ENCODE assay signal across 32 mouse cellular contexts in genomic region chr8:45269056-45269455, GRCm38 (mm10). TPM values are rescaled to one million over a fixed set of nuclear protein-coding genes. Genes with fewer than 3 reads are reported as not detected.
A peak's percentile ranks its signal among the peaks of the same experiment; 100 is the strongest.
DNase-seq lines count a peak whose midpoint lies in the region; ATAC-seq and TF ChIP-seq lines count a peak whose summit lies in the region.
"Had no signal": no experiment of that assay in that cellular context is flagged by ENCODE, and none has a peak within 500 bp of the region (broad histone marks: within the 10 kb centered on the region; RNA-seq: fewer than 3 reads in every experiment).

No protein-coding gene starts in this region.

- H3K4me3 ChIP-seq in liver, adult 2 months (ENCODE audit: insufficient read depth, low read depth, low read length), result no peak overlapping the region
- H3K4me3 ChIP-seq in liver, embryonic 11.5 days (ENCODE audit: low read depth, low read length), result no peak overlapping the region
- H3K4me3 ChIP-seq in lung, adult 2 months (replicated peaks; ENCODE audit: extremely low read depth, low read depth, low read length), result no peak overlapping the region
- no peak overlapping the region for H3K4me3 ChIP-seq in heart, embryonic 10.5 days
- H3K4me3 ChIP-seq: embryonic facial prominence, embryonic 12.5 days; embryonic facial prominence, embryonic 15.5 days; gastrocnemius, adult 2 months; heart, embryonic 12.5 days; heart, embryonic 15.5 days; hindbrain, embryonic 10.5 days; hindbrain, embryonic 13.5 days had no signal

- H3K27ac ChIP-seq in liver, adult 2 months (replicated peaks; ENCODE audit: insufficient read depth, low read depth, low read length), result 0 out of 2 replicates have a peak overlapping the region, but pooled peaks have one; percentile 9
- no peak overlapping the region for H3K27ac ChIP-seq in liver, embryonic 11.5 days (ENCODE audit: low read depth, low read length)
- no peak overlapping the region for H3K27ac ChIP-seq in heart, embryonic 10.5 days
- H3K27ac ChIP-seq: embryonic facial prominence, embryonic 12.5 days; embryonic facial prominence, embryonic 15.5 days; gastrocnemius, adult 2 months; heart, embryonic 15.5 days; hindbrain, embryonic 10.5 days; hindbrain, embryonic 13.5 days had no signal

- no peaks in the 10 kb centered on the region for H3K9me3 ChIP-seq in liver, embryonic 11.5 days (ENCODE audit: control insufficient read depth, low read length)
- H3K9me3 ChIP-seq in heart, embryonic 10.5 days, result no peaks in the 10 kb centered on the region
- H3K9me3 ChIP-seq: embryonic facial prominence, embryonic 12.5 days; embryonic facial prominence, embryonic 15.5 days; heart, embryonic 15.5 days had no signal

- TF ChIP-seq POLR2A in liver, adult 2 months (IDR thresholded peaks at IDR 0.05; ENCODE audit: extremely low read depth, insufficient read depth, low read length), result no peak
- no peak for TF ChIP-seq POLR2A in lung, adult 2 months (IDR thresholded peaks at IDR 0.05; ENCODE audit: borderline replicate concordance, extremely low read depth, low read depth, low read length)

- peaks cover 31% of the 10 kb centered on the region for H3K4me1 ChIP-seq in liver, adult 2 months (ENCODE audit: control insufficient read depth, insufficient read depth, low read length)
- H3K4me1 ChIP-seq in liver, embryonic 11.5 days (replicated peaks; ENCODE audit: control insufficient read depth, insufficient read depth, low read length), result no peaks in the 10 kb centered on the region
- H3K4me1 ChIP-seq in lung, adult 2 months (ENCODE audit: control insufficient read depth, insufficient read depth, low read length), result no peaks in the 10 kb centered on the region
- no peaks in the 10 kb centered on the region for H3K4me1 ChIP-seq in heart, embryonic 10.5 days
- H3K4me1 ChIP-seq: embryonic facial prominence, embryonic 12.5 days; embryonic facial prominence, embryonic 15.5 days; heart, embryonic 12.5 days; hindbrain, embryonic 10.5 days; hindbrain, embryonic 13.5 days had no signal

- no peaks in the 10 kb centered on the region for H3K79me2 ChIP-seq in liver, adult 2 months (ENCODE audit: control insufficient read depth, insufficient read depth, low read length)

- H3K4me2 ChIP-seq in liver, embryonic 11.5 days, result no peak overlapping the region
- H3K4me2 ChIP-seq: embryonic facial prominence, embryonic 12.5 days; embryonic facial prominence, embryonic 15.5 days; heart, embryonic 12.5 days; heart, embryonic 15.5 days; hindbrain, embryonic 13.5 days had no signal

- H3K36me3 ChIP-seq in liver, adult 2 months (ENCODE audit: control insufficient read depth, insufficient read depth, low read length), result peaks cover 37% of the 10 kb centered on the region
- no peaks in the 10 kb centered on the region for H3K36me3 ChIP-seq in liver, embryonic 11.5 days (ENCODE audit: control insufficient read depth, insufficient read depth, low read length)
- H3K36me3 ChIP-seq in heart, embryonic 10.5 days, result no peaks in the 10 kb centered on the region
- H3K36me3 ChIP-seq: embryonic facial prominence, embryonic 12.5 days; embryonic facial prominence, embryonic 15.5 days; heart, embryonic 12.5 days; heart, embryonic 15.5 days; hindbrain, embryonic 10.5 days; hindbrain, embryonic 13.5 days had no signal

- no peak overlapping the region for H3K9ac ChIP-seq in liver, adult 2 months (ENCODE audit: low read depth, low read length)
- no peak overlapping the region for H3K9ac ChIP-seq in liver, embryonic 11.5 days (ENCODE audit: low read depth, low read length)
- H3K9ac ChIP-seq: embryonic facial prominence, embryonic 12.5 days; embryonic facial prominence, embryonic 15.5 days; forebrain, postnatal 0 days; heart, embryonic 12.5 days; heart, embryonic 15.5 days; hindbrain, embryonic 13.5 days had no signal

- no peak for ATAC-seq in liver, embryonic 11.5 days (replicated peaks; ENCODE audit: low FRiP score)
- ATAC-seq: activated CD4-positive, CD25-positive, alpha-beta regulatory T cell, adult 4 months; CD4-positive, CD25-positive, alpha-beta regulatory T cell, adult 4 months; forebrain, embryonic 14.5 days; forebrain, postnatal 0 days; hindbrain, embryonic 16.5 days had no signal

- no peaks in the 10 kb centered on the region for H3K27me3 ChIP-seq in liver, adult 2 months (ENCODE audit: control insufficient read depth, insufficient read depth, low read length)
- no peaks in the 10 kb centered on the region for H3K27me3 ChIP-seq in liver, embryonic 11.5 days (replicated peaks; ENCODE audit: control insufficient read depth, insufficient read depth, low read length)
- H3K27me3 ChIP-seq in heart, embryonic 10.5 days (ENCODE audit: insufficient read depth, poor library complexity, severe bottlenecking), result no peaks in the 10 kb centered on the region
- H3K27me3 ChIP-seq: embryonic facial prominence, embryonic 12.5 days; embryonic facial prominence, embryonic 15.5 days; heart, embryonic 12.5 days; heart, embryonic 15.5 days; hindbrain, embryonic 13.5 days had no signal

- peak; percentile 81 for DNase-seq in liver, adult 2 months (ENCODE audit: extremely low read depth, low read depth, low spot score)
- DNase-seq in liver, embryonic 11.5 days (ENCODE audit: low spot score), result no peak
- DNase-seq in lung, postnatal 14 days, result peak; percentile 10
- DNase-seq in lung, adult 2 months, result no peak
- DNase-seq in adipocyte (ENCODE audit: low spot score), result peak; percentile 41
- DNase-seq in heart, embryonic 10.5 days (ENCODE audit: low spot score), result no peak
- DNase-seq: cerebellum, adult 11 months; cerebellum, adult 2 months; cerebellum, adult 9-11 months; forebrain, postnatal 0 days; gastrocnemius, adult 2 months; gastrocnemius, postnatal 14 days; heart, adult 11 months; heart, postnatal 10 days; heart, postnatal 36 days had no signal

- no peak for TF ChIP-seq CTCF in liver, adult 2 months (IDR thresholded peaks at IDR 0.05; ENCODE audit: low read depth, low read length)
- TF ChIP-seq CTCF in lung, adult 2 months (IDR thresholded peaks at IDR 0.05; ENCODE audit: insufficient read depth, low read length), result no peak

RNA-seq across cellular contexts. Expression of gene F11, which starts 7.2 kb away (rescaled TPM):
- 80.9 and 92.1 TPM in 2 replicates for total RNA-seq in liver, adult 2 months (2014; rRNA removed)
- polyA plus RNA-seq in liver, adult 2 months (2012; rRNA removed), result 21.6 and 26.1 TPM in 2 replicates
- polyA plus RNA-seq in liver, embryonic 11.5 days (2014; fragmentation: Nextera tagmentation; extraction: Ambion mirVana), result 1.6 and 2.4 TPM in 2 replicates
- polyA plus RNA-seq in lung, adult 2 months (2012; rRNA removed), result 0.05 and 0.29 TPM in 2 replicates
- not detected in 2 replicates for polyA plus RNA-seq in heart, embryonic 10.5 days (2016; fragmentation: Nextera tagmentation; extraction: Ambion mirVana)
- total RNA-seq: adrenal gland, adult 18-20 months; common myeloid progenitor, adult 5-6 weeks; forebrain, postnatal 0 days; gastrocnemius, adult 2 months; gastrocnemius, postnatal 14 days; heart, adult 8-10 months; heart, postnatal 10 days; heart, postnatal 36 days had no signal
- polyA plus RNA-seq: activated CD4-positive, CD25-positive, alpha-beta regulatory T cell, adult 4 months; C2C12; CD4-positive, CD25-positive, alpha-beta regulatory T cell, adult 4 months; cerebellum, adult 2 months; embryonic facial prominence, embryonic 12.5 days; embryonic facial prominence, embryonic 15.5 days; forebrain, embryonic 11.5 days; forebrain, embryonic 14.5 days; forebrain, postnatal 0 days; frontal cortex, adult 2 months; heart, embryonic 12.5 days; heart, embryonic 15.5 days; hindbrain, embryonic 10.5 days; hindbrain, embryonic 13.5 days; hindbrain, embryonic 16.5 days had no signal

RNA-seq across cellular contexts. Expression of gene Klkb1, which starts 25.6 kb away (rescaled TPM):
- 205 and 206 TPM in 2 replicates for total RNA-seq in liver, adult 2 months (2014; rRNA removed)
- 62.6 and 67.7 TPM in 2 replicates for polyA plus RNA-seq in liver, adult 2 months (2012; rRNA removed)
- polyA plus RNA-seq in liver, embryonic 11.5 days (2014; fragmentation: Nextera tagmentation; extraction: Ambion mirVana), result 0.35 and 0.41 TPM in 2 replicates
- polyA plus RNA-seq in lung, adult 2 months (2012; rRNA removed), result 0.16 and 0.19 TPM in 2 replicates
- polyA plus RNA-seq in heart, embryonic 10.5 days (2016; fragmentation: Nextera tagmentation; extraction: Ambion mirVana), result not detected in 2 replicates
- total RNA-seq: adrenal gland, adult 18-20 months; common myeloid progenitor, adult 5-6 weeks; gastrocnemius, adult 2 months; gastrocnemius, postnatal 14 days; heart, adult 8-10 months; heart, postnatal 10 days; heart, postnatal 36 days had no signal
- polyA plus RNA-seq: C2C12; forebrain, embryonic 11.5 days; forebrain, embryonic 14.5 days; heart, embryonic 12.5 days; heart, embryonic 15.5 days; hindbrain, embryonic 10.5 days; hindbrain, embryonic 13.5 days had no signal

RNA-seq across cellular contexts. Expression of gene Gm45753, which starts 39.2 kb away (rescaled TPM):
- 0.37 and 1.3 TPM in 2 replicates for total RNA-seq in liver, adult 2 months (2014; rRNA removed)
- polyA plus RNA-seq in liver, adult 2 months (2012; rRNA removed), result 0.21 and 0.24 TPM in 2 replicates
- 0.78 and 0.89 TPM in 2 replicates for polyA plus RNA-seq in liver, embryonic 11.5 days (2014; fragmentation: Nextera tagmentation; extraction: Ambion mirVana)
- polyA plus RNA-seq in lung, adult 2 months (2012; rRNA removed), result 0.11 TPM in 1 of 2 replicates, not detected in the other
- not detected in 2 replicates for polyA plus RNA-seq in heart, embryonic 10.5 days (2016; fragmentation: Nextera tagmentation; extraction: Ambion mirVana)
- total RNA-seq: adrenal gland, adult 18-20 months; common myeloid progenitor, adult 5-6 weeks; forebrain, postnatal 0 days; gastrocnemius, adult 2 months; gastrocnemius, postnatal 14 days; gastrocnemius, postnatal 4 days; heart, adult 8-10 months; heart, postnatal 10 days; heart, postnatal 36 days had no signal
- polyA plus RNA-seq: activated CD4-positive, CD25-positive, alpha-beta regulatory T cell, adult 4 months; C2C12; CD4-positive, CD25-positive, alpha-beta regulatory T cell, adult 4 months; cerebellum, adult 2 months; embryonic facial prominence, embryonic 12.5 days; forebrain, embryonic 11.5 days; forebrain, embryonic 14.5 days; frontal cortex, adult 2 months; heart, embryonic 12.5 days; heart, embryonic 15.5 days; hindbrain, embryonic 10.5 days; hindbrain, embryonic 13.5 days; hindbrain, embryonic 16.5 days had no signal

Comparison
In these comparisons a context has a peak if more than half of its experiments do, and no peak if none do; other contexts are left out.
1. DNase-seq: peak in liver, adult 2 months (single experiment), lung, postnatal 14 days (single experiment) and adipocyte (single experiment); none in liver, embryonic 11.5 days (single experiment), lung, adult 2 months (single experiment) and heart, embryonic 10.5 days (single experiment).
2. RNA of gene Klkb1, which starts 25.6 kb away (polyA plus RNA-seq): 62.6 to 67.7 TPM in liver, adult 2 months; 0.35 to 0.41 TPM in liver, embryonic 11.5 days, 0.16 to 0.19 TPM in lung, adult 2 months and not detected in heart, embryonic 10.5 days; every median in the first group is over 10 times any median in the second.